Mouse (Mus musculus) kidney, adult 2 months (tissue): Measurements from ENCODE around the gene Cd247.

Experiments
- CTCF ChIP-seq: fragments of 200-500 bp; conservative IDR thresholded peaks from 2 replicates; pipeline ENCODE4 v1.5.1; 2011; ENCODE audit warnings: low read depth, mild to moderate bottlenecking, control low read depth, low read length, moderate library complexity, mixed read lengths; ENCODE audit not compliant: insufficient read depth, insufficient read length
- POLR2A ChIP-seq: fragments of 200-500 bp; IDR thresholded peaks from one replicate; pipeline ENCODE4 v1.6.1; 2011; ENCODE audit warnings: low read depth, low read length, control low read depth

GRCm38 (mm10) chr1:165814116-165814515 lies 25.6 kb downstream of the Cd247 start:
- TF ChIP-seq POLR2A (no peak), CTCF (no peak)
